Mouse (Mus musculus): Measurements from ENCODE around the gene Cmtm5. TPM values are rescaled to one million over a fixed set of nuclear protein-coding genes. Genes with fewer than 3 reads are reported as not detected.
"Not testable (repeated sequence)": the region's sequence is repeated elsewhere in the genome, so short reads cannot be mapped to it uniquely, and the experiment has no call there.

Gene Cmtm5
- total and polyA plus RNA-seq, 3 experiments, result not detected

GRCm38 (mm10) chr14:54981934-54982333 is 45.9 kb downstream of the Cmtm5 start:
- H3K27ac ChIP-seq (ENCODE audit: insufficient read depth, low read depth), result no peak overlapping the region
- dilution Hi-C loops (cut with MboI; ENCODE audit: extremely low pct_ligation_motif_present, extremely low pct_unique_long_range_greater_than_20kb, low sequenced_read_pairs) (no loop called here), in situ Hi-C loops (cut with MboI; ENCODE audit: low pct_ligation_motif_present, low pct_unique_long_range_greater_than_20kb, low sequenced_read_pairs) (no loop called here)
- no peak overlapping the region for H3K4me2 ChIP-seq (ENCODE audit: insufficient read depth, low read depth, poor library complexity, severe bottlenecking)
- no peak for TF ChIP-seq GABPA (IDR thresholded peaks at IDR 0.05; ENCODE audit: insufficient replicate concordance, low read depth, low read length)
- no peak for TF ChIP-seq ZMIZ1 (IDR thresholded peaks at IDR 0.05; ENCODE audit: low read depth, low read length)
- no peak for TF ChIP-seq ZKSCAN1 (IDR thresholded peaks at IDR 0.05; ENCODE audit: borderline replicate concordance, low read depth, low read length)
- no peak for TF ChIP-seq E2F4 (IDR thresholded peaks at IDR 0.05; ENCODE audit: insufficient replicate concordance, low read depth, low read length)
- no peak for TF ChIP-seq MAFK (IDR thresholded peaks at IDR 0.05; ENCODE audit: insufficient replicate concordance, low read length)
- TF ChIP-seq USF2 (conservative IDR thresholded peaks at IDR 0.05; ENCODE audit: low read depth, low read length), result no peak
- TF ChIP-seq ELF1 (IDR thresholded peaks at IDR 0.05; ENCODE audit: low read depth, low read length), result no peak
- TF ChIP-seq JUN (IDR thresholded peaks at IDR 0.05; ENCODE audit: insufficient read depth, low read depth, low read length), result no peak
- TF ChIP-seq ZNF384 (IDR thresholded peaks at IDR 0.05; ENCODE audit: low read depth, low read length), result no peak
- no peak for TF ChIP-seq RAD21 (IDR thresholded peaks at IDR 0.05; ENCODE audit: low read depth, low read length)
- no peak for TF ChIP-seq ETS1 (conservative IDR thresholded peaks at IDR 0.05; ENCODE audit: low read depth, low read length)
- TF ChIP-seq ZC3H11A (IDR thresholded peaks at IDR 0.05; ENCODE audit: low read depth, low read length), result no peak
- no peak for TF ChIP-seq UBTF (IDR thresholded peaks at IDR 0.05; ENCODE audit: low read depth, low read length)
- no peak for TF ChIP-seq CTCF (conservative IDR thresholded peaks at IDR 0.05 in 1 of 2, IDR thresholded peaks at IDR 0.05 in 1 of 2; ENCODE audit: low read depth in 2 of 2, low read length in 2 of 2)
- TF ChIP-seq SIN3A (IDR thresholded peaks at IDR 0.05; ENCODE audit: low read length), result no peak
- TF ChIP-seq SMC3 (IDR thresholded peaks at IDR 0.05; ENCODE audit: low read depth, low read length), result no peak
- TF ChIP-seq TBP (conservative IDR thresholded peaks at IDR 0.05; ENCODE audit: low read depth, low read length), result no peak
- TF ChIP-seq HCFC1 (IDR thresholded peaks at IDR 0.05; ENCODE audit: low read depth, low read length), result no peak
- H3K79me2 ChIP-seq (replicated peaks; ENCODE audit: control insufficient read depth, extremely low read depth, insufficient read depth, poor library complexity, severe bottlenecking), result no peaks in the 10 kb centered on the region
- no peak overlapping the region for H3K4me3 ChIP-seq (replicated peaks in 1 of 3; ENCODE audit: low read depth in 2 of 3, low read length in 2 of 3, poor library complexity in 1 of 3)
- peaks cover 53% of the 10 kb centered on the region for H3K27me3 ChIP-seq (replicated peaks)
- no peaks in the 10 kb centered on the region for H3K4me1 ChIP-seq (ENCODE audit: control insufficient read depth in 1 of 2, insufficient read depth in 2 of 2)
- no peaks in the 10 kb centered on the region for H3K36me3 ChIP-seq (replicated peaks in 1 of 2; ENCODE audit: control insufficient read depth in 1 of 2, insufficient read depth in 1 of 2, low read length in 1 of 2)
- no peak for DNase-seq (ENCODE audit: extremely low read depth)
- H3K9me3 ChIP-seq (replicated peaks; ENCODE audit: low read length), result no peaks in the 10 kb centered on the region
- no peak overlapping the region for H3K9ac ChIP-seq (ENCODE audit: insufficient read depth, low read depth)

- H3K4me3 ChIP-seq (replicated peaks in 1 of 3; ENCODE audit: low read depth in 2 of 3, low read length in 2 of 3, poor library complexity in 1 of 3); H3K79me2 ChIP-seq (replicated peaks; ENCODE audit: control insufficient read depth, extremely low read depth, insufficient read depth, poor library complexity, severe bottlenecking); H3K9ac ChIP-seq (ENCODE audit: insufficient read depth, low read depth); dilution Hi-C loops (cut with MboI; ENCODE audit: extremely low pct_ligation_motif_present, extremely low pct_unique_long_range_greater_than_20kb, low sequenced_read_pairs); H3K36me3 ChIP-seq (replicated peaks in 1 of 2; ENCODE audit: control insufficient read depth in 1 of 2, insufficient read depth in 1 of 2, low read length in 1 of 2); H3K4me1 ChIP-seq (ENCODE audit: control insufficient read depth in 1 of 2, insufficient read depth in 2 of 2); H3K4me2 ChIP-seq (ENCODE audit: insufficient read depth, low read depth, poor library complexity, severe bottlenecking); in situ Hi-C loops (cut with MboI; ENCODE audit: low pct_ligation_motif_present, low pct_unique_long_range_greater_than_20kb, low sequenced_read_pairs); H3K27ac ChIP-seq (ENCODE audit: insufficient read depth, low read depth); H3K9me3 ChIP-seq (replicated peaks; ENCODE audit: low read length); DNase-seq (ENCODE audit: extremely low read depth): not testable (repeated sequence)
- H3K27me3 ChIP-seq (replicated peaks), result peaks cover 82% of the 10 kb centered on the region
Measured at GRCm38 (mm10) chr14:54988350-54988874, 52.4 kb downstream of the Cmtm5 start.

Other genes with a start within 250 kb of the Cmtm5 start
Only the 20 nearest of the 21 such genes appear.
- gene Gm29776, start 237.4 kb upstream of the Cmtm5 start, total RNA-seq (2012; rRNA removed), result not detected in 2 replicates
- not detected in 2 replicates for gene Gm29776, start 237.4 kb upstream of the Cmtm5 start, total RNA-seq (2014; rRNA removed)
- gene Gm29776, start 237.4 kb upstream of the Cmtm5 start, polyA plus RNA-seq (2012; ENCODE audit: insufficient read length, low read depth), result not detected in 2 replicates
- gene Cebpe, start 224.1 kb upstream of the Cmtm5 start, total RNA-seq (2012; rRNA removed), result 0.34 TPM in 1 of 2 replicates, not detected in the other
- gene Cebpe, start 224.1 kb upstream of the Cmtm5 start, total RNA-seq (2014; rRNA removed), result not detected in 2 replicates
- 0.46 TPM in 1 of 2 replicates, not detected in the other for gene Cebpe, start 224.1 kb upstream of the Cmtm5 start, polyA plus RNA-seq (2012; ENCODE audit: insufficient read length, low read depth)
- gene Slc7a8, start 154.3 kb upstream of the Cmtm5 start, total RNA-seq (2012; rRNA removed), result 0.08 and 0.13 TPM in 2 replicates
- gene Slc7a8, start 154.3 kb upstream of the Cmtm5 start, total RNA-seq (2014; rRNA removed), result not detected in 2 replicates
- 0.16 and 0.17 TPM in 2 replicates for gene Slc7a8, start 154.3 kb upstream of the Cmtm5 start, polyA plus RNA-seq (2012; ENCODE audit: insufficient read length, low read depth)
- gene Rnf212b, start 122.1 kb upstream of the Cmtm5 start, total RNA-seq (2012; rRNA removed), result not detected in 2 replicates
- gene Rnf212b, start 122.1 kb upstream of the Cmtm5 start, total RNA-seq (2014; rRNA removed), result not detected in 2 replicates
- gene Rnf212b, start 122.1 kb upstream of the Cmtm5 start, polyA plus RNA-seq (2012; ENCODE audit: insufficient read length, low read depth), result not detected in 2 replicates
- 2.3 and 3.7 TPM in 2 replicates for gene Homez, start 65.3 kb upstream of the Cmtm5 start, total RNA-seq (2012; rRNA removed)
- 3.5 TPM in 2 replicates for gene Homez, start 65.3 kb upstream of the Cmtm5 start, total RNA-seq (2014; rRNA removed)
- 2.3 and 7.2 TPM in 2 replicates for gene Homez, start 65.3 kb upstream of the Cmtm5 start, polyA plus RNA-seq (2012; ENCODE audit: insufficient read length, low read depth)
- gene Ppp1r3e, start 58.7 kb upstream of the Cmtm5 start, total RNA-seq (2012; rRNA removed), result 1.3 and 1.6 TPM in 2 replicates
- gene Ppp1r3e, start 58.7 kb upstream of the Cmtm5 start, total RNA-seq (2014; rRNA removed), result 0.51 and 0.55 TPM in 2 replicates
- 1.2 and 1.4 TPM in 2 replicates for gene Ppp1r3e, start 58.7 kb upstream of the Cmtm5 start, polyA plus RNA-seq (2012; ENCODE audit: insufficient read length, low read depth)
- 4.8 and 6.2 TPM in 2 replicates for gene Bcl2l2, start 52.9 kb upstream of the Cmtm5 start, total RNA-seq (2012; rRNA removed)
- gene Bcl2l2, start 52.9 kb upstream of the Cmtm5 start, total RNA-seq (2014; rRNA removed), result 0.32 and 0.50 TPM in 2 replicates
- gene Bcl2l2, start 52.9 kb upstream of the Cmtm5 start, polyA plus RNA-seq (2012; ENCODE audit: insufficient read length, low read depth), result 0.46 and 0.76 TPM in 2 replicates
- 0.13 TPM in 1 of 2 replicates, not detected in the other for gene Gm20521, start 52.8 kb upstream of the Cmtm5 start, total RNA-seq (2012; rRNA removed)
- not detected in 2 replicates for gene Gm20521, start 52.8 kb upstream of the Cmtm5 start, total RNA-seq (2014; rRNA removed)
- gene Gm20521, start 52.8 kb upstream of the Cmtm5 start, polyA plus RNA-seq (2012; ENCODE audit: insufficient read length, low read depth), result not detected in 2 replicates
- gene Pabpn1, start 43.8 kb upstream of the Cmtm5 start, total RNA-seq (2012; rRNA removed), result 56.8 and 73.7 TPM in 2 replicates
- 85.5 and 88.0 TPM in 2 replicates for gene Pabpn1, start 43.8 kb upstream of the Cmtm5 start, total RNA-seq (2014; rRNA removed)
- 275 and 302 TPM in 2 replicates for gene Pabpn1, start 43.8 kb upstream of the Cmtm5 start, polyA plus RNA-seq (2012; ENCODE audit: insufficient read length, low read depth)
- 0.71 and 1.1 TPM in 2 replicates for gene Slc22a17, start 23.1 kb upstream of the Cmtm5 start, total RNA-seq (2012; rRNA removed)
- 0.04 and 0.16 TPM in 2 replicates for gene Slc22a17, start 23.1 kb upstream of the Cmtm5 start, total RNA-seq (2014; rRNA removed)
- gene Slc22a17, start 23.1 kb upstream of the Cmtm5 start, polyA plus RNA-seq (2012; ENCODE audit: insufficient read length, low read depth), result 0.15 and 0.34 TPM in 2 replicates
- gene Efs, start 10.1 kb upstream of the Cmtm5 start, total RNA-seq (2012; rRNA removed), result not detected in 2 replicates
- gene Efs, start 10.1 kb upstream of the Cmtm5 start, total RNA-seq (2014; rRNA removed), result not detected in 2 replicates
- gene Efs, start 10.1 kb upstream of the Cmtm5 start, polyA plus RNA-seq (2012; ENCODE audit: insufficient read length, low read depth), result not detected in 2 replicates
- not detected in 2 replicates for gene Il25, start 3.6 kb upstream of the Cmtm5 start, total RNA-seq (2012; rRNA removed)
- not detected in 2 replicates for gene Il25, start 3.6 kb upstream of the Cmtm5 start, total RNA-seq (2014; rRNA removed)
- not detected in 2 replicates for gene Il25, start 3.6 kb upstream of the Cmtm5 start, polyA plus RNA-seq (2012; ENCODE audit: insufficient read length, low read depth)
- gene Myh6, start 30.7 kb downstream of the Cmtm5 start, total RNA-seq (2012; rRNA removed), result 0.21 and 0.98 TPM in 2 replicates
- 0.04 and 0.16 TPM in 2 replicates for gene Myh6, start 30.7 kb downstream of the Cmtm5 start, total RNA-seq (2014; rRNA removed)
- 1.3 and 1.5 TPM in 2 replicates for gene Myh6, start 30.7 kb downstream of the Cmtm5 start, polyA plus RNA-seq (2012; ENCODE audit: insufficient read length, low read depth)
- not detected in 2 replicates for gene Gm17428, start 40.7 kb downstream of the Cmtm5 start, total RNA-seq (2012; rRNA removed)
- gene Gm17428, start 40.7 kb downstream of the Cmtm5 start, total RNA-seq (2014; rRNA removed), result not detected in 2 replicates
- gene Gm17428, start 40.7 kb downstream of the Cmtm5 start, polyA plus RNA-seq (2012; ENCODE audit: insufficient read length, low read depth), result not detected in 2 replicates
- 0.08 TPM in 2 replicates for gene Myh7, start 58.4 kb downstream of the Cmtm5 start, total RNA-seq (2012; rRNA removed)
- not detected in 2 replicates for gene Myh7, start 58.4 kb downstream of the Cmtm5 start, total RNA-seq (2014; rRNA removed)
- gene Myh7, start 58.4 kb downstream of the Cmtm5 start, polyA plus RNA-seq (2012; ENCODE audit: insufficient read length, low read depth), result 0.57 TPM in 1 of 2 replicates, not detected in the other
- 77.9 and 90.7 TPM in 2 replicates for gene Ngdn, start 79.2 kb downstream of the Cmtm5 start, total RNA-seq (2012; rRNA removed)
- gene Ngdn, start 79.2 kb downstream of the Cmtm5 start, total RNA-seq (2014; rRNA removed), result 111 and 128 TPM in 2 replicates
- gene Ngdn, start 79.2 kb downstream of the Cmtm5 start, polyA plus RNA-seq (2012; ENCODE audit: insufficient read length, low read depth), result 75.4 and 79.0 TPM in 2 replicates
- 0.34 and 0.59 TPM in 2 replicates for gene Zfhx2, start 156.1 kb downstream of the Cmtm5 start, total RNA-seq (2012; rRNA removed)
- gene Zfhx2, start 156.1 kb downstream of the Cmtm5 start, total RNA-seq (2014; rRNA removed), result 0.03 and 0.07 TPM in 2 replicates
- 0.29 and 0.30 TPM in 2 replicates for gene Zfhx2, start 156.1 kb downstream of the Cmtm5 start, polyA plus RNA-seq (2012; ENCODE audit: insufficient read length, low read depth)
- gene Thtpa, start 158.5 kb downstream of the Cmtm5 start, total RNA-seq (2012; rRNA removed), result 3.7 and 4.0 TPM in 2 replicates
- gene Thtpa, start 158.5 kb downstream of the Cmtm5 start, total RNA-seq (2014; rRNA removed), result 9.0 and 9.4 TPM in 2 replicates
- gene Thtpa, start 158.5 kb downstream of the Cmtm5 start, polyA plus RNA-seq (2012; ENCODE audit: insufficient read length, low read depth), result 5.5 and 6.7 TPM in 2 replicates
- gene Ap1g2, start 170.3 kb downstream of the Cmtm5 start, total RNA-seq (2012; rRNA removed), result 23.4 and 28.5 TPM in 2 replicates
- gene Ap1g2, start 170.3 kb downstream of the Cmtm5 start, total RNA-seq (2014; rRNA removed), result 16.2 and 18.3 TPM in 2 replicates
- 59.1 and 64.8 TPM in 2 replicates for gene Ap1g2, start 170.3 kb downstream of the Cmtm5 start, polyA plus RNA-seq (2012; ENCODE audit: insufficient read length, low read depth)
- gene Jph4, start 180.7 kb downstream of the Cmtm5 start, total RNA-seq (2012; rRNA removed), result not detected in 2 replicates
- not detected in 2 replicates for gene Jph4, start 180.7 kb downstream of the Cmtm5 start, total RNA-seq (2014; rRNA removed)
- not detected in 2 replicates for gene Jph4, start 180.7 kb downstream of the Cmtm5 start, polyA plus RNA-seq (2012; ENCODE audit: insufficient read length, low read depth)